Mouse (Mus musculus) CD4-positive, CD25-positive, alpha-beta regulatory T cell, adult 2 months (primary cell): Measurements from ENCODE around the gene Rpl13a.
A peak's percentile ranks its signal among the peaks of the same experiment; 100 is the strongest.

Experiments used
- DNase-seq: peaks from one replicate; pipeline ENCODE4 v3.0.0-alpha.2; 2012; ENCODE audit warnings: low read depth, low spot score

Rpl13a gene

GRCm38 (mm10) chr7:45128624-45129246, at the start of gene Rpl13a:
Gene Rpl13a, minus strand, starts transcription at chr7:45128761.
- peak; percentile 99 for DNase-seq

- no peak for DNase-seq
Observed at GRCm38 (mm10) chr7:45176356-45176755, 47.8 kb upstream of the Rpl13a start.

- DNase-seq = no peak
Observed at GRCm38 (mm10) chr7:45175929-45176328, 47.4 kb upstream of the Rpl13a start.

- no peak for DNase-seq
Observed at GRCm38 (mm10) chr7:45175398-45175797, 46.8 kb upstream of the Rpl13a start.

GRCm38 (mm10) chr7:45174567-45175280, 46.2 kb upstream of the Rpl13a start:
- no peak for DNase-seq

GRCm38 (mm10) chr7:45173772-45174171, 45.2 kb upstream of the Rpl13a start:
- DNase-seq = peak; percentile 78

GRCm38 (mm10) chr7:45172974-45173373, 44.4 kb upstream of the Rpl13a start:
- peak; percentile 68 for DNase-seq

- no peak for DNase-seq
Observed at GRCm38 (mm10) chr7:45169495-45169894, 40.9 kb upstream of the Rpl13a start.

- DNase-seq = no peak
Observed at GRCm38 (mm10) chr7:45168656-45169055, 40.1 kb upstream of the Rpl13a start.

- no peak for DNase-seq
Observed at GRCm38 (mm10) chr7:45167761-45168445, 39.3 kb upstream of the Rpl13a start.

- no peak for DNase-seq
Observed at GRCm38 (mm10) chr7:45166950-45167401, 38.4 kb upstream of the Rpl13a start.

- DNase-seq = no peak
Observed at GRCm38 (mm10) chr7:45165701-45166100, 37.1 kb upstream of the Rpl13a start.

- no peak for DNase-seq
Observed at GRCm38 (mm10) chr7:45164833-45165232, 36.3 kb upstream of the Rpl13a start.

GRCm38 (mm10) chr7:45163735-45164490, 35.4 kb upstream of the Rpl13a start, which contains the start of gene Slc17a7:
Gene Slc17a7, plus strand, starts transcription at chr7:45163949.
- peak; percentile 62 for DNase-seq

GRCm38 (mm10) chr7:45162996-45163615, 34.5 kb upstream of the Rpl13a start:
- DNase-seq = no peak

- no peak for DNase-seq
Observed at GRCm38 (mm10) chr7:45162551-45162950, 34.0 kb upstream of the Rpl13a start.

GRCm38 (mm10) chr7:45161612-45162473, 33.3 kb upstream of the Rpl13a start:
- peak; percentile 93 for DNase-seq

GRCm38 (mm10) chr7:45160866-45161265, 32.3 kb upstream of the Rpl13a start:
- no peak for DNase-seq

GRCm38 (mm10) chr7:45160316-45160800, 31.8 kb upstream of the Rpl13a start:
- no peak for DNase-seq

GRCm38 (mm10) chr7:45158991-45159390, 30.4 kb upstream of the Rpl13a start:
- DNase-seq = no peak
